Mouse (Mus musculus): ENCODE measurements at regions not wholly inside any gene's neighbourhood (a gene's known extent, or its start where the extent isn't known, plus 50 kb on each side); places are given as distances from the start of the nearest gene placed in this dataset.

DNA sequence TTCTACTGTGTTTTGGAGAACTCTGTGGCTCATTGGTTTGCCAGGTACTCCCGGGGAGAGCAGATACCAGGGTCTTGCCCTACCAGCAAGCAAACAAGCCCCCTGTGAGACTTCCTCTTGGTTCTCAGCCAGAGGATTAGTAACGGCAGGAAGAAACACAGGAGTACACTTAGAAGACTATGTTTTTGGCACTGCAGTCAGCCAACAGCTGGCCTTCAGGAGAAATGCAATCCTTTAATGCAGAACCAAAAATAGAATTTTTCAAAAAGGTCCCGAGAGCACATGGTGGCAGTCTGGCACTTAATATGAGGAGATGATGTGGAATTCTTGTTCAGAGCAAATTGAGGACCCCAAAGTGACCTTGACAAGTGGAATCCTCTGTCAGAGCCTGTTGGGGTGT, 189.8 kb downstream of the Faxc start:
- H3K27ac ChIP-seq (replicated peaks), result no peak overlapping the region
- H3K4me3 ChIP-seq (ENCODE audit: low read depth, low read length), result no peak overlapping the region
- TF ChIP-seq EP300 (optimal IDR thresholded peaks at IDR 0.05) (no peak), CTCF (IDR thresholded peaks at IDR 0.05; ENCODE audit: low read depth) (no peak)
- no peaks in the 10 kb centered on the region for H3K36me3 ChIP-seq (ENCODE audit: control insufficient read depth, insufficient read depth, low read length)
- H3K27me3 ChIP-seq (ENCODE audit: control insufficient read depth, insufficient read depth, low read length), result no peaks in the 10 kb centered on the region
- H3K4me1 ChIP-seq (replicated peaks; ENCODE audit: control insufficient read depth, insufficient read depth), result no peaks in the 10 kb centered on the region
- DNase-seq (ENCODE audit: low spot score), result no peak
- no peak overlapping the region for H3K9ac ChIP-seq (ENCODE audit: low read length)
- no peaks in the 10 kb centered on the region for H3K9me3 ChIP-seq (ENCODE audit: control insufficient read depth, low read length)
- no peak for ATAC-seq (ENCODE audit: low FRiP score, low TSS enrichment)
- WGBS, result 16% methylated on average over 3 of the region's 3 CpGs
- no peak overlapping the region for H3K4me2 ChIP-seq (replicated peaks; ENCODE audit: low read depth)

- H3K36me3 ChIP-seq (ENCODE audit: control insufficient read depth, insufficient read depth, low read length), result no peaks in the 10 kb centered on the region
- H3K9me3 ChIP-seq (ENCODE audit: control insufficient read depth, low read length), result no peaks in the 10 kb centered on the region
- no peak overlapping the region for H3K4me2 ChIP-seq (replicated peaks; ENCODE audit: low read depth)
- no peak overlapping the region for H3K27ac ChIP-seq (replicated peaks)
- no peak for ATAC-seq (ENCODE audit: low FRiP score, low TSS enrichment)
- H3K27me3 ChIP-seq (ENCODE audit: control insufficient read depth, insufficient read depth, low read length), result no peaks in the 10 kb centered on the region
- H3K4me1 ChIP-seq (replicated peaks; ENCODE audit: control insufficient read depth, insufficient read depth), result no peaks in the 10 kb centered on the region
- H3K9ac ChIP-seq (ENCODE audit: low read length), result no peak overlapping the region
- DNase-seq (ENCODE audit: low spot score), result no peak
- WGBS, result 76% methylated on average over 2 of the region's 2 CpGs
- no peak for TF ChIP-seq EP300 (optimal IDR thresholded peaks at IDR 0.05)
- TF ChIP-seq CTCF (IDR thresholded peaks at IDR 0.05; ENCODE audit: low read depth), result peak; percentile 42
- no peak overlapping the region for H3K4me3 ChIP-seq (ENCODE audit: low read depth, low read length)
Measured at GRCm38 (mm10) chr4:22121397-22121796, 190.3 kb downstream of the Faxc start.

DNA sequence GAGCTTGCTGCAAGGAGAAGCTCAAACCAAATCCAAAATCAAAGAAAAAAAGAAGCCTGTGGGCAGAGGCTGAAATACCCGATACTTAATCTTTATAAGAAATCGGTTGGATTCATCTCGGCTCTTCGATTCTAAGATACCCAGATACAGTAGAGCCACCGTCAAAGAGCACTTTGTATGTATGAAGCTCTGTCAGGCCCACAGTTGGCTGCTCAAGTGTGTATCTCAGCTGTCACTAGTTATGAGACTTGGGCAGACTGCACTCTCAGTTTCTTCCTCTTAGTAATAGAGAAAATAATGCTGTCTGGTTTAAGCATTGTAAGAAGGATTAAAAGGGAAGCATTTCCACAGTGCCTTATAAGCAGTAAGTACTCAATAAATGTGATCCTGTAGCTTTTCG, 193.7 kb downstream of the Faxc start:
- Histone ChIP-seq H3K9ac (ENCODE audit: low read length) (no peak overlapping the region), H3K36me3 (ENCODE audit: control insufficient read depth, insufficient read depth, low read length) (no peaks in the 10 kb centered on the region), H3K27me3 (ENCODE audit: control insufficient read depth, insufficient read depth, low read length) (no peaks in the 10 kb centered on the region), H3K4me2 (replicated peaks; ENCODE audit: low read depth) (no peak overlapping the region), H3K9me3 (ENCODE audit: control insufficient read depth, low read length) (no peaks in the 10 kb centered on the region), H3K4me1 (replicated peaks; ENCODE audit: control insufficient read depth, insufficient read depth) (no peaks in the 10 kb centered on the region), H3K4me3 (ENCODE audit: low read depth, low read length) (no peak overlapping the region), H3K27ac (replicated peaks) (no peak overlapping the region)
- TF ChIP-seq CTCF (IDR thresholded peaks at IDR 0.05; ENCODE audit: low read depth) (no peak), EP300 (optimal IDR thresholded peaks at IDR 0.05) (no peak)
- WGBS, result 87% methylated on average over 6 of the region's 6 CpGs
- no peak for DNase-seq (ENCODE audit: low spot score)
- ATAC-seq (ENCODE audit: low FRiP score, low TSS enrichment), result no peak

- DNase-seq (ENCODE audit: low spot score) (no peak), ATAC-seq (ENCODE audit: low FRiP score, low TSS enrichment) (no peak)
- H3K4me3 ChIP-seq (ENCODE audit: low read depth, low read length), result no peak overlapping the region
- no peaks in the 10 kb centered on the region for H3K9me3 ChIP-seq (ENCODE audit: control insufficient read depth, low read length)
- TF ChIP-seq EP300 (optimal IDR thresholded peaks at IDR 0.05), result no peak
- no peak for TF ChIP-seq CTCF (IDR thresholded peaks at IDR 0.05; ENCODE audit: low read depth)
- 70% methylated on average over 8 of the region's 8 CpGs for WGBS
- no peaks in the 10 kb centered on the region for H3K4me1 ChIP-seq (replicated peaks; ENCODE audit: control insufficient read depth, insufficient read depth)
- no peak overlapping the region for H3K9ac ChIP-seq (ENCODE audit: low read length)
- H3K4me2 ChIP-seq (replicated peaks; ENCODE audit: low read depth), result no peak overlapping the region
- no peaks in the 10 kb centered on the region for H3K27me3 ChIP-seq (ENCODE audit: control insufficient read depth, insufficient read depth, low read length)
- no peaks in the 10 kb centered on the region for H3K36me3 ChIP-seq (ENCODE audit: control insufficient read depth, insufficient read depth, low read length)
- no peak overlapping the region for H3K27ac ChIP-seq (replicated peaks)
Measured at GRCm38 (mm10) chr4:22130511-22130910, 199.4 kb downstream of the Faxc start.

DNA sequence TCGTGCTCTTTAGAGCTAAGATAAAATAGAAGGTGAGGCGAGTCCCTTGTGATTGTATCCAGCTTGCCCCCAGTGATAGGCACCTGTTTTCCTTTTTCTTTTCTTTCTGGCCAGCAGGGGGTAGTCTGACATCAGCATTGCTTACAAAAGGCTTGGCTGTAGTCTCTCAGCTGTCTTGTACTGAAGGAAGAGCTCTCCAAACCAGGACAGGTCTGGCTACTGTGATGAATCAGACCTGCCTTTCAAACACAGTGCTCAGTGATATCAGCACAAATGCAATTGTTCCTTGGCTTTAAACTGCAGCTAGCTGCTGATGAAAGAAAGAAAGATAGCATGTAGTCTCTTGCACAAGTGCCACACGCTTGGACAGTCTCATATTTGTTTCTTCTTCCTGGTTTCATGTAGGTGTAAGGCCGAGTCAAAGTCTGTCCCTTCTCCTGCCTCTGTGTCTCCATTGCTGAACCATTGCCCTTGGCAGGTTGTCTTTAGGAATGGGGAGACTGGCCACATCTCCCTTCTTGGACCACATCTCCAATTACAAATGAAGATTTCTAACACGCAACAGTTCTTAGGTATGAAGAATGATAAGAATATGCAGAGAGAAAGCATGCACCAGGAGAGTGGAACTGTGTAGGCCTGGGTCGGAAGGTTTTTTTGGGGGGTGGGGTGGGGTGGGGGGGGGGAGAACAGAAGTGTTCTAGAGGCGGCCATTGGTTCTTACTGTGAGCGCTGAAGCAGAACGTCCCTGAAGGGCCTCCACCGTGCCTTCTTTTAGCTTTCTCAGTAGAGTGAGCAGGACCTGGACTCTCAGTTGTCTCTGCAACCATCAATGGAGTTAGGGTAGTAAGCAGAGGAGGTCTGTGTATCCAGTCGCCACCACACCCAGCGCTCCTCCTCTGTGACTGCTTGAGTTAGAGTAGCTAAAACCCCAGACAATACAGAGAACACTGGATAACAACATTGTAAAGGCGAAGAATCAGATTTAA, 200.9 kb downstream of the Faxc start:
- H3K9ac ChIP-seq (ENCODE audit: low read length), result no peak overlapping the region
- DNase-seq (ENCODE audit: low spot score), result peak; percentile 26
- H3K27me3 ChIP-seq (ENCODE audit: control insufficient read depth, insufficient read depth, low read length), result no peaks in the 10 kb centered on the region
- no peak overlapping the region for H3K27ac ChIP-seq (replicated peaks)
- ATAC-seq (ENCODE audit: low FRiP score, low TSS enrichment), result no peak
- no peak overlapping the region for H3K4me2 ChIP-seq (replicated peaks; ENCODE audit: low read depth)
- H3K9me3 ChIP-seq (ENCODE audit: control insufficient read depth, low read length), result no peaks in the 10 kb centered on the region
- no peaks in the 10 kb centered on the region for H3K36me3 ChIP-seq (ENCODE audit: control insufficient read depth, insufficient read depth, low read length)
- 63% methylated on average over 13 of the region's 13 CpGs for WGBS
- H3K4me1 ChIP-seq (replicated peaks; ENCODE audit: control insufficient read depth, insufficient read depth), result no peaks in the 10 kb centered on the region
- TF ChIP-seq CTCF (IDR thresholded peaks at IDR 0.05; ENCODE audit: low read depth), result peak; percentile 85
- TF ChIP-seq EP300 (optimal IDR thresholded peaks at IDR 0.05), result no peak
- H3K4me3 ChIP-seq (ENCODE audit: low read depth, low read length), result no peak overlapping the region
